Mouse (Mus musculus) thymus, adult 2 months (tissue): Measurements from ENCODE around the gene Lama5.

ENCODE experiments used
- CTCF ChIP-seq: fragments of 200-500 bp; IDR thresholded peaks from 2 replicates; pipeline ENCODE4 v1.5.1; 2012; ENCODE audit warnings: mild to moderate bottlenecking, control low read depth, low read length, moderate library complexity, borderline replicate concordance; ENCODE audit not compliant: control insufficient read depth, poor library complexity, insufficient read depth; ENCODE audit errors: extremely low read depth
- POLR2A ChIP-seq: fragments of 200-500 bp; IDR thresholded peaks from 2 replicates; pipeline ENCODE4 v1.6.1; 2012; ENCODE audit warnings: mild to moderate bottlenecking, low read length, control low read depth, moderate library complexity; ENCODE audit not compliant: control insufficient read depth, poor library complexity, insufficient read depth; ENCODE audit errors: extremely low read depth

DNA sequence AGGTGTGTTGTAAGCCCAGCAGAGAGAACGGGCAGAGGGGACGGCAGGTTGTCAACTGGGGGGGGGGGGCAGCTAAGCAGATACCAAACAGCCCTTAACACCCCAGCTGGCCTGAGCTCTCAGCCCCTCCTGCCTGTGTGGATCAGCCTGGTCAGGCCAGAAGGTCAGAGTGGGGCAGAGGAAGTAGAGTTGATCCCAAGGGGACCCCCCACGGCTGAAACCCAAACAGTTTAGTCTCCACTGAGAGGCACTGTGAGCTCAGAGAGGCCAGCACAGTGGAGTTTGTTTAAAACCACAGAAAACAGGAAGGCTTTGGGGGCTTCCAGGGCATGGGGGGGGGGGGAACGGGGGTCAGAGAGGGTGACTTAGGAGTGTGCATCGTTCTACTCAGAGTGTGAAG is 8.7 kb downstream of the Lama5 start:
- TF ChIP-seq CTCF (no peak), POLR2A (no peak)
